Mouse (Mus musculus): ENCODE results near the gene Irf2bp2. TPM values are rescaled to one million over a fixed set of nuclear protein-coding genes. Genes with fewer than 3 reads are reported as not detected.
A peak's percentile ranks its signal among the peaks of the same experiment; 100 is the strongest.

Gene Irf2bp2
- 40.6 and 46.6 TPM in 2 replicates for polyA plus RNA-seq (2012; rRNA removed)

- Histone ChIP-seq H3K36me3 (ENCODE audit: control insufficient read depth, insufficient read depth, low read length) (peaks cover 15% of the 10 kb centered on the region; the same call in 1 of the 2 replicates), H3K27ac (ENCODE audit: insufficient read depth, low read depth, low read length) (peak within 1 kb of the TSS; percentile 98), H3K27me3 (replicated peaks; ENCODE audit: control insufficient read depth, insufficient read depth, low read length) (no peaks in the 10 kb centered on the region), H3K4me3 (ENCODE audit: insufficient read depth, low read depth, low read length) (peak within 1 kb of the TSS; percentile 96), H3K4me1 (ENCODE audit: control insufficient read depth, insufficient read depth, low read length) (peaks cover 12% of the 10 kb centered on the region)
- 1% methylated on average over 52 of the region's 56 CpGs for WGBS
- peak; percentile 95 for DNase-seq
- TF ChIP-seq POLR2A (IDR thresholded peaks at IDR 0.05; ENCODE audit: low read depth, low read length) (peak; percentile 88), CTCF (conservative IDR thresholded peaks at IDR 0.05; ENCODE audit: insufficient read depth, insufficient read length, low read depth, low read length) (no peak)
Measured at GRCm38 (mm10) chr8:126593889-126594480, at the start of gene Irf2bp2. Irf2bp2 (minus strand) TSS chr8:126593986.

- TF ChIP-seq CTCF (conservative IDR thresholded peaks at IDR 0.05; ENCODE audit: insufficient read depth, insufficient read length, low read depth, low read length): no peak
- no peak for TF ChIP-seq POLR2A (IDR thresholded peaks at IDR 0.05; ENCODE audit: low read depth, low read length)
- Histone ChIP-seq H3K36me3 (ENCODE audit: control insufficient read depth, insufficient read depth, low read length) (no peaks in the 10 kb centered on the region), H3K27ac (ENCODE audit: insufficient read depth, low read depth, low read length) (no peak overlapping the region), H3K27me3 (replicated peaks; ENCODE audit: control insufficient read depth, insufficient read depth, low read length) (no peaks in the 10 kb centered on the region), H3K4me3 (ENCODE audit: insufficient read depth, low read depth, low read length) (no peak overlapping the region), H3K4me1 (ENCODE audit: control insufficient read depth, insufficient read depth, low read length) (no peaks in the 10 kb centered on the region; the same call in 1 of the 2 replicates)
- DNase-seq: no peak
- 97% methylated on average over 4 of the region's 4 CpGs for WGBS
Measured at GRCm38 (mm10) chr8:126642665-126643064, 48.9 kb upstream of the Irf2bp2 start.

GRCm38 (mm10) chr8:126641568-126642295, 47.9 kb upstream of the Irf2bp2 start:
- DNase-seq: no peak
- Histone ChIP-seq H3K4me3 (ENCODE audit: insufficient read depth, low read depth, low read length) (no peak overlapping the region), H3K27me3 (replicated peaks; ENCODE audit: control insufficient read depth, insufficient read depth, low read length) (no peaks in the 10 kb centered on the region), H3K27ac (ENCODE audit: insufficient read depth, low read depth, low read length) (no peak overlapping the region), H3K36me3 (ENCODE audit: control insufficient read depth, insufficient read depth, low read length) (no peaks in the 10 kb centered on the region), H3K4me1 (ENCODE audit: control insufficient read depth, insufficient read depth, low read length) (no peaks in the 10 kb centered on the region; the same call in 1 of the 2 replicates)
- 92% methylated on average over 3 of the region's 3 CpGs for whole genome bisulfite sequencing
- TF ChIP-seq POLR2A (IDR thresholded peaks at IDR 0.05; ENCODE audit: low read depth, low read length) (no peak), CTCF (conservative IDR thresholded peaks at IDR 0.05; ENCODE audit: insufficient read depth, insufficient read length, low read depth, low read length) (no peak)

GRCm38 (mm10) chr8:126639161-126639560, 45.4 kb upstream of the Irf2bp2 start:
- Histone ChIP-seq H3K4me3 (ENCODE audit: insufficient read depth, low read depth, low read length) (no peak overlapping the region), H3K27me3 (replicated peaks; ENCODE audit: control insufficient read depth, insufficient read depth, low read length) (no peaks in the 10 kb centered on the region), H3K36me3 (ENCODE audit: control insufficient read depth, insufficient read depth, low read length) (no peaks in the 10 kb centered on the region), H3K4me1 (ENCODE audit: control insufficient read depth, insufficient read depth, low read length) (no peaks in the 10 kb centered on the region), H3K27ac (ENCODE audit: insufficient read depth, low read depth, low read length) (no peak overlapping the region)
- TF ChIP-seq CTCF (conservative IDR thresholded peaks at IDR 0.05; ENCODE audit: insufficient read depth, insufficient read length, low read depth, low read length) (no peak), POLR2A (IDR thresholded peaks at IDR 0.05; ENCODE audit: low read depth, low read length) (no peak)
- no peak for DNase-seq
- WGBS: 77% methylated on average over 3 of the region's 3 CpGs

- H3K27me3 ChIP-seq (replicated peaks; ENCODE audit: control insufficient read depth, insufficient read depth, low read length): no peaks in the 10 kb centered on the region
- DNase-seq: no peak
- no peak overlapping the region for H3K27ac ChIP-seq (ENCODE audit: insufficient read depth, low read depth, low read length)
- no peaks in the 10 kb centered on the region for H3K4me1 ChIP-seq (ENCODE audit: control insufficient read depth, insufficient read depth, low read length)
- no peaks in the 10 kb centered on the region for H3K36me3 ChIP-seq (ENCODE audit: control insufficient read depth, insufficient read depth, low read length)
- H3K4me3 ChIP-seq (ENCODE audit: insufficient read depth, low read depth, low read length): no peak overlapping the region
- 78% methylated on average over 8 of the region's 8 CpGs for WGBS
- TF ChIP-seq POLR2A (IDR thresholded peaks at IDR 0.05; ENCODE audit: low read depth, low read length): no peak
- TF ChIP-seq CTCF (conservative IDR thresholded peaks at IDR 0.05; ENCODE audit: insufficient read depth, insufficient read length, low read depth, low read length): no peak
Measured at GRCm38 (mm10) chr8:126638027-126638426, 44.2 kb upstream of the Irf2bp2 start.

GRCm38 (mm10) chr8:126634541-126635048, 40.8 kb upstream of the Irf2bp2 start:
- Histone ChIP-seq H3K4me1 (ENCODE audit: control insufficient read depth, insufficient read depth, low read length) (no peaks in the 10 kb centered on the region), H3K4me3 (ENCODE audit: insufficient read depth, low read depth, low read length) (no peak overlapping the region), H3K27ac (ENCODE audit: insufficient read depth, low read depth, low read length) (peak overlapping the region; percentile 36; the same call in 1 of the 2 replicates), H3K27me3 (replicated peaks; ENCODE audit: control insufficient read depth, insufficient read depth, low read length) (no peaks in the 10 kb centered on the region), H3K36me3 (ENCODE audit: control insufficient read depth, insufficient read depth, low read length) (no peaks in the 10 kb centered on the region)
- TF ChIP-seq CTCF (conservative IDR thresholded peaks at IDR 0.05; ENCODE audit: insufficient read depth, insufficient read length, low read depth, low read length) (no peak), POLR2A (IDR thresholded peaks at IDR 0.05; ENCODE audit: low read depth, low read length) (no peak)
- peak; percentile 41 for DNase-seq
- 78% methylated on average over 6 of the region's 6 CpGs for WGBS

- 92% methylated on average over 3 of the region's 3 CpGs for WGBS
- no peak overlapping the region for H3K27ac ChIP-seq (ENCODE audit: insufficient read depth, low read depth, low read length)
- no peak for DNase-seq
- no peaks in the 10 kb centered on the region for H3K36me3 ChIP-seq (ENCODE audit: control insufficient read depth, insufficient read depth, low read length)
- H3K4me1 ChIP-seq (ENCODE audit: control insufficient read depth, insufficient read depth, low read length): no peaks in the 10 kb centered on the region
- no peaks in the 10 kb centered on the region for H3K27me3 ChIP-seq (replicated peaks; ENCODE audit: control insufficient read depth, insufficient read depth, low read length)
- TF ChIP-seq CTCF (conservative IDR thresholded peaks at IDR 0.05; ENCODE audit: insufficient read depth, insufficient read length, low read depth, low read length) (no peak), POLR2A (IDR thresholded peaks at IDR 0.05; ENCODE audit: low read depth, low read length) (no peak)
- no peak overlapping the region for H3K4me3 ChIP-seq (ENCODE audit: insufficient read depth, low read depth, low read length)
Measured at GRCm38 (mm10) chr8:126628616-126629015, 34.8 kb upstream of the Irf2bp2 start.
